Mouse (Mus musculus) ovary, postnatal 14 days (tissue): ENCODE measurements around the gene Mrnip.

Source experiments
- DNase-seq: peaks from one replicate; pipeline ENCODE4 v3.0.0; 2022; ENCODE audit warnings: low spot score

The Mrnip gene

GRCm38 (mm10) chr11:50225611-50226378 lies 51.6 kb downstream of the Mrnip start:
- DNase-seq = no peak

GRCm38 (mm10) chr11:50226406-50226805 lies 52.2 kb downstream of the Mrnip start:
- DNase-seq = no peak

- no peak for DNase-seq
Observed at GRCm38 (mm10) chr11:50227226-50227625, 53.0 kb downstream of the Mrnip start.

GRCm38 (mm10) chr11:50227736-50228135 lies 53.5 kb downstream of the Mrnip start:
- no peak for DNase-seq

GRCm38 (mm10) chr11:50228772-50229171 lies 54.5 kb downstream of the Mrnip start:
- no peak for DNase-seq

GRCm38 (mm10) chr11:50229252-50229910 lies 55.1 kb downstream of the Mrnip start:
- no peak for DNase-seq

GRCm38 (mm10) chr11:50230481-50231304 lies 56.4 kb downstream of the Mrnip start:
- DNase-seq = no peak

- DNase-seq = no peak
Observed at GRCm38 (mm10) chr11:50231411-50231810, 57.2 kb downstream of the Mrnip start.

GRCm38 (mm10) chr11:50233022-50233421 lies 58.8 kb downstream of the Mrnip start:
- no peak for DNase-seq

GRCm38 (mm10) chr11:50233993-50234392 lies 59.7 kb downstream of the Mrnip start:
- DNase-seq = no peak

- DNase-seq = no peak
Observed at GRCm38 (mm10) chr11:50234606-50235005, 60.4 kb downstream of the Mrnip start.

- DNase-seq = peak; percentile 80
Observed at GRCm38 (mm10) chr11:50236540-50236936, 62.3 kb downstream of the Mrnip start.

- DNase-seq = no peak
Observed at GRCm38 (mm10) chr11:50236937-50237835, 62.9 kb downstream of the Mrnip start.

- DNase-seq = no peak
Observed at GRCm38 (mm10) chr11:50238324-50238723, 64.1 kb downstream of the Mrnip start, which contains the start of gene Ltc4s. Gene Ltc4s, minus strand, starts transcription at chr11:50238616.

- no peak for DNase-seq
Observed at GRCm38 (mm10) chr11:50238821-50239791, 64.9 kb downstream of the Mrnip start.

GRCm38 (mm10) chr11:50240235-50240911 lies 66.1 kb downstream of the Mrnip start:
- DNase-seq = no peak

- DNase-seq = no peak
Observed at GRCm38 (mm10) chr11:50243926-50244325, 69.7 kb downstream of the Mrnip start.

GRCm38 (mm10) chr11:50245269-50245668 lies 71.0 kb downstream of the Mrnip start:
- no peak for DNase-seq

- DNase-seq = no peak
Observed at GRCm38 (mm10) chr11:50248473-50249171, 74.4 kb downstream of the Mrnip start.
